Mouse (Mus musculus) G1E (cell line): Measurements from ENCODE around the gene Pou6f1. TPM values are rescaled to one million over a fixed set of nuclear protein-coding genes. Genes with fewer than 3 reads are reported as not detected.
"Not testable (repeated sequence)": the region's sequence is repeated elsewhere in the genome, so short reads cannot be mapped to it uniquely, and the experiment has no call there.

ENCODE experiments used
- ATAC-seq: 2 replicates; pipeline ENCODE4 v1.8.0; 2016; ENCODE audit warnings: mild to moderate bottlenecking; ENCODE audit not compliant: insufficient number of reproducible peaks, poor library complexity, low FRiP score, severe bottlenecking; ENCODE audit errors: extremely low read depth
- DNase-seq: peaks from one replicate; pipeline ENCODE4 v3.0.0; 2012; ENCODE audit warnings: low spot score
- H3K27me3 ChIP-seq: 2 replicates; pipeline ENCODE4 v1.6.1; 2012; ENCODE audit warnings: mild to moderate bottlenecking, low read length, inconsistent platforms; ENCODE audit not compliant: insufficient read depth
- H3K36me3 ChIP-seq: replicated peaks from 2 replicates; pipeline ENCODE3; 2012; ENCODE audit warnings: mild to moderate bottlenecking, inconsistent platforms
- H3K4me1 ChIP-seq: 2 replicates; pipeline ENCODE4 v1.6.1; 2012; ENCODE audit warnings: low read depth, low read length, inconsistent platforms, mixed read lengths; ENCODE audit not compliant: insufficient read depth
- H3K4me3 ChIP-seq: 2 replicates; pipeline ENCODE4 v1.5.1; 2012; ENCODE audit warnings: low read depth, mild to moderate bottlenecking, inconsistent platforms, low read length, moderate library complexity, mixed read lengths
- H3K9me3 ChIP-seq: replicated peaks from 2 replicates; pipeline ENCODE4 v1.6.1; 2012; ENCODE audit warnings: inconsistent platforms
- CTCF ChIP-seq: IDR thresholded peaks from 2 replicates; pipeline ENCODE4 v1.5.1; 2012; ENCODE audit warnings: low read depth, low read length, inconsistent platforms, mixed read lengths
- GATA1 ChIP-seq: IDR thresholded peaks from 2 replicates; pipeline ENCODE4 v1.6.1; 2012; ENCODE audit warnings: borderline replicate concordance, low read length, inconsistent platforms, mixed read lengths
- GATA2 ChIP-seq: IDR thresholded peaks from 2 replicates; pipeline ENCODE4 v1.6.1; 2012; ENCODE audit warnings: low read depth, low read length, inconsistent platforms, borderline replicate concordance
- POLR2AphosphoS5 ChIP-seq: IDR thresholded peaks from 2 replicates; pipeline ENCODE4 v1.6.1; 2012; ENCODE audit warnings: low read depth, low read length, inconsistent platforms; ENCODE audit not compliant: insufficient replicate concordance
- TAL1 ChIP-seq: conservative IDR thresholded peaks from 2 replicates; pipeline ENCODE4 v1.6.1; 2012; ENCODE audit warnings: low read depth, low read length, inconsistent platforms, mixed read lengths
- polyA plus RNA-seq: library from polyadenylated mRNA; stranded (reverse); fragments of >175 nt; gene quantifications from 2 replicates; pipeline ENCODE4 v1.2.3, GENCODE M21; 2012
- total RNA-seq, 2 experiments: library from RNA; stranded (forward) in 1 of 2; stranded (reverse) in 1 of 2; fragments of 200-1000 nt in 1 of 2; fragments of >200 nt in 1 of 2; fragmentation: Nextera tagmentation in 1 of 2; gene quantifications; 2 replicates each; pipeline ENCODE4 v1.2.3; 2014 to 2017

Pou6f1 gene
- total and polyA plus RNA-seq, 3 experiments = 0.11 to 0.53 (median 0.33) TPM

DNA sequence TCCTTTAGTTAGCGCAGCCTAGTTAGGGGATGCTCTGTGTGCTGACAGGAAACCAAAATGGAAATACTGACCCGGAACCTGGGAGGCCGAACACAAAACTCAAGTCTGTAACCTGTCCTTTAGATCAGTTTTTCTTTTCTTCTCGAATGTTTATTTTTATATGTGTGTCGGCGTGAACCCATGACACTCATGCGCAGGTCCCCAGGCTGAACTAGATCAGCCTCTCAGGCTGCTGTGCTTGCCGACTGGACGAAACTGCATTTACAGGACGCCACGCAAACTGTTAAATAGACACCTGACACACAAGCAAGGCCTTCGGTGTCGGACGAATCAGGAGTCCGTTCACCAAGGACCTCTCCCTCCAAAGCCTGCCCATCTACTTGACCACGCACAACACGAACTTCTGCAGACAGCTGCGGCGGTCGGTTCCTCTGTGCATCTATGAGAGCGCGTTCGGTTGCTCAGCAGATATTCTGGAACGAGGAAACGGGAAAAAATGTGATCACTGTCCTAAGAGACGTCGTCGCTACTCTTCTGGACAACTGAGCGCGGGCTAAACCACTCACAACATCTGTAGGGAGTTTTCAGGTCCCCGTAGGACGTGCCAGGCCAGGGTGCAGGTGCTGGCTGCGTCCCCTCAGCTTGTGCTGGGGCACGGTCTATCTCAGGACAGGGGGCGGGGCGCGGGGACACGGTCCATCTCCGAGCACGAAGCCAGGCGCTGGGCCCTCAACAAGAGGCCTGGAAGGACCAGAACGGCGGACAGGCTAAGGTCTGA is 14.6 kb upstream of the Pou6f1 start:
- no peak for TF ChIP-seq GATA2
- TF ChIP-seq CTCF = no peak
- no peak for TF ChIP-seq GATA1
- no peak for TF ChIP-seq POLR2AphosphoS5
- Histone ChIP-seq H3K4me1 (peaks cover 31% of the 10 kb centered on the region), H3K36me3 (peaks cover 30% of the 10 kb centered on the region), H3K4me3 (peak overlapping the region; percentile 90), H3K9me3 (no peaks in the 10 kb centered on the region), H3K27me3 (no peaks in the 10 kb centered on the region)
- ATAC-seq (peak; percentile 6; the same call in 1 of the 2 replicates), DNase-seq (no peak)

DNA sequence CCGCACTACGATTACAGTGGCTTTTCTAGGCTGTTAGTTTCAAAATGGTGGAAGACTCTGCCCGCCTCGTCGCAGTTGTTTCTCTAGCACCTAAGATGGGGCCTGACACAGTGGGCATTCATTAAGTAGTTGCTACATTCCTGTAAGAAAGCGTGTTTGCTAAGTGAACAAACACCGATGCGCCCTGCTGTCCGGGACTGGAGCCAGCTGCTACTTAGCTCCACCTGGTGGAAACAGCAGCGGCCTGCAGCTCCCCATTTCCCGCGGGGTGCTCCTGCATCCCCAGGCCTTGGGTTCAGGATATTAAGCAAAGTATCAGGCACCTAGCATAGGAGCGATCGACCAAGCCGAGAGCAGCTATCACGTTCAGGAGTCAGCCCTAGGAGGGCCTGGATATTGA is 13.8 kb upstream of the Pou6f1 start:
- peaks cover 31% of the 10 kb centered on the region for H3K4me1 ChIP-seq
- no peak for ATAC-seq
- H3K36me3 ChIP-seq = peaks cover 21% of the 10 kb centered on the region
- H3K27me3 ChIP-seq = no peaks in the 10 kb centered on the region; the same call in 1 of the 2 replicates
- H3K4me3 ChIP-seq = no peak overlapping the region; the same call in 1 of the 2 replicates
- TF ChIP-seq CTCF = peak; percentile 80
- TF ChIP-seq TAL1 = no peak
- TF ChIP-seq GATA2 = no peak
- no peak for TF ChIP-seq GATA1
- TF ChIP-seq POLR2AphosphoS5 = no peak
- no peaks in the 10 kb centered on the region for H3K9me3 ChIP-seq
- DNase-seq = peak; percentile 59

DNA sequence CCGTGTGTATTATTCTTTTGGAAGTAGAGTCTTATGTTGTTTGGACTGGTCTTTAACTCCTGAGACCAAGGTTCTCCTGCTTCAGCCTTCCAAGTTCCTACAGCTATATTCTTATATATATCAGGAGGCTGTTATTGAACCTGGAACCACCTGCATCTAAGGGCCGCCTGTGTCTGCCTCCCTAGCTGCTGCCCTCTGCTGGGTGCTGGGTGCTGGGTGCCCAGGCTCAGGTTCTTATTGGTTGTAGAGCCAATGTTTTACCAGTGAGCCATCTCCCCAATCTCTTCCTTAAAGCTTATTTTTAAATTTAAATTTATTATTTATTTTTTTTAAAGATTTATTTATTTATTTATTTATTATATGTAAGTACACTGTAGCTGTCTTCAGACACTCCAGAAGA is 12.6 kb upstream of the Pou6f1 start:
- H3K4me1 ChIP-seq = peaks cover 31% of the 10 kb centered on the region
- no peak overlapping the region for H3K4me3 ChIP-seq
- H3K27me3 ChIP-seq = peaks cover 5% of the 10 kb centered on the region; the same call in 1 of the 2 replicates
- no peak for TF ChIP-seq POLR2AphosphoS5
- TF ChIP-seq GATA1 = no peak
- no peak for TF ChIP-seq TAL1
- TF ChIP-seq GATA2 = no peak
- TF ChIP-seq CTCF = no peak
- H3K36me3 ChIP-seq = peaks cover 10% of the 10 kb centered on the region
- no peaks in the 10 kb centered on the region for H3K9me3 ChIP-seq
- ATAC-seq (no peak), DNase-seq (no peak)

DNA sequence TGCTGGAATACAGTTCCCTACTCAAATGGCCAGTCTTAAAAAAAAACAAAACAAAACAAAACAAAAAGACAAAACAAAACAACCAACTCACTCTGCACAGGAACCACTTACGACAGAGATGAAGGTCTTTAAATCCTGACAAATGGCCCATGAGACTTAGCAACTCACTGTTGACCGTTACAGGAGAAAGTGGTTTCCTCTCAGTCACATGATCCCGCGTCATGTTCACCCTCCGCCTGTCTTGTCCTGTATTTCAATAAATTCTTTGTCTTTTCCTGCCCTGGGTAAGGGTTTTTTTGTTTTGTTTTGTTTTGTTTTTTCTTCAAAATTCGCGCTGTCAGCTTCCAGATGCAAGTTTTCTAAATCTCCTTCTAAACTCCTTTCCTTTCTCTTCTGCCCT is 12.2 kb upstream of the Pou6f1 start:
- TF ChIP-seq GATA2 (no peak), POLR2AphosphoS5 (no peak), GATA1 (no peak), TAL1 (no peak), CTCF (no peak)
- ATAC-seq (no peak), DNase-seq (no peak)
- H3K4me1 ChIP-seq = peaks cover 28% of the 10 kb centered on the region
- no peak overlapping the region for H3K4me3 ChIP-seq
- H3K9me3 ChIP-seq = no peaks in the 10 kb centered on the region
- H3K36me3 ChIP-seq = peaks cover 6% of the 10 kb centered on the region
- H3K27me3 ChIP-seq = peaks cover 5% of the 10 kb centered on the region; the same call in 1 of the 2 replicates

DNA sequence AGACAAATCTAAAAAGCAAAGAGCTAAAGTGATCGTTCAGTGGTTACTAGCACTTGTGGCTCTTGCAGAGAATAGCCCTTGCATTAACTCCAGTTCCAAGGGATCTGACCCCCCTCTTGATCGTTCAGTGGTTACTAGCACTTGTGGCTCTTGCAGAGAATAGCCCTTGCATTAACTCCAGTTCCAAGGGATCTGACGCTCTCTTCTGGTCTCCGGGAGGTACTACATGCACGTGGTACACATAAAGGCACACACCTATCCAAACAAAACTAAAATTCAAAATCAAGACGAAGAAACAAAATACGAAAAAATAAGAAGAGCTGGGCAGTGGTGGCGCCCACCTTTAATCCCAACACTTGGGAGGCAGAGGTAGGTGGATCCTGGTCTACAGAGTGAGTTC is 6.9 kb upstream of the Pou6f1 start:
- H3K4me3 ChIP-seq, DNase-seq, H3K9me3 ChIP-seq, ATAC-seq, H3K4me1 ChIP-seq, H3K36me3 ChIP-seq: not testable (repeated sequence)
- H3K27me3 ChIP-seq = peaks cover 16% of the 10 kb centered on the region

DNA sequence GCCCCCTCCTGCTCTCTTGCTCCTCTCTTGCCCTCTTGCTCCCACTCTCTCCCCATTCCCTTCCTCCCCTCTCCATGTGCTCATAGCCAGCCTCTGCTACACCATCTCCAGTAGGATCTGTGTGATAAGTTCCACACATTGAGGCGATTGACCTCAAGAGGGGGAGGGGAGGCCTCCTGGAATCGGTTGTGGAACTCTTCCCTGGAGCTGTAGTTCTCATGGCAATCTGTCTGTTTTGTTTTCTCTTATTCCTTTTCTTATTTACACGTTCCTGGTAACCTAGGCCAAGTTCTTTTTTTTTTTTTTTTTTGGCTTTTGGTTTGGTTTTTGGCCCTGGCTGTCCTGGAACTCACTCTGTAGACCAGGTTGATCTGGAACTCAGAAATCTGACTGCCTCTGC is 1.9 kb upstream of the Pou6f1 start:
- Histone ChIP-seq H3K27me3 (peaks cover 36% of the 10 kb centered on the region), H3K36me3 (no peaks in the 10 kb centered on the region), H3K9me3 (no peaks in the 10 kb centered on the region), H3K4me1 (peaks cover 5% of the 10 kb centered on the region; the same call in 1 of the 2 replicates), H3K4me3 (no peak overlapping the region)
- no peak for DNase-seq
- TF ChIP-seq TAL1 (no peak), GATA2 (no peak), GATA1 (no peak), POLR2AphosphoS5 (no peak), CTCF (no peak)
- ATAC-seq = no peak

DNA sequence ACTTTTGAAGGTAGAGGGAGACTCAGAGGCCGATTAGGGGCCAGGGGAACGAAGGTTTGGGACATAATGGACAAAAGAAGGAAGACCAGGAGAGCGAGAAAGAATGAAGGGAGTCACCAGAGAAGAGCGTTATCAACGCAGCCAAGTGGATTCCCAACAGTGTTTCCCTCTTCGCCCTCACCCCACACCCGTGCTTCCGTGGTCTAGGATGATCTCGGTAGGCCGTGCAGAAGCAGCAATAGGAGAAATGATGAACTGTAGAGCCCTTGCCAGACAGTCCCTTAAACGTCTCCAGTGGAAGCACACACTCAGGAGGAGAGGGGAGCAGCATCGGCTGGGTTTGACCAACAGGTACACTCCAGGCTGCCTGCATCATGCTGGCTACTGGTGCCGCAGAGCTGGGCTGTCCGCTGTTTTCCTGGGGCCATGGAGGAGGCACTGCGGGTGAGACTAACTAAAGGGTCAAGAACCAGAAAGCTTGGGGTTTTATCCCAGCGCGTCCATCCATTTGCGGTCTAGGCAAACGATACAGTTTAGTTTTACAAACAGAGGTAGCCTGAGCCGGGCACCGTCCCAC is 1.0 kb upstream of the Pou6f1 start:
- peaks cover 36% of the 10 kb centered on the region for H3K27me3 ChIP-seq

More for the DNA sequence above, 1.0 kb upstream of the Pou6f1 start:
- Histone ChIP-seq H3K4me1 (peaks cover 5% of the 10 kb centered on the region; the same call in 1 of the 2 replicates), H3K4me3 (no peak overlapping the region), H3K9me3 (no peaks in the 10 kb centered on the region), H3K36me3 (no peaks in the 10 kb centered on the region)
- no peak for DNase-seq
- ATAC-seq = no peak
- no peak for TF ChIP-seq POLR2AphosphoS5
